ENCODE assay signal across 23 mouse cellular contexts in genomic region chr4:103395066-103395465, GRCm38 (mm10).
DNase-seq lines count a peak whose midpoint lies in the region; ATAC-seq and TF ChIP-seq lines count a peak whose summit lies in the region.
"Had no signal": no experiment of that assay in that cellular context is flagged by ENCODE, and none has a peak within 500 bp of the region (broad histone marks: within the 10 kb centered on the region; RNA-seq: fewer than 3 reads in every experiment).

No protein-coding gene starts in this region.

- H3K27me3 ChIP-seq in heart, embryonic 10.5 days (ENCODE audit: insufficient read depth, poor library complexity, severe bottlenecking): no peaks in the 10 kb centered on the region
- H3K27me3 ChIP-seq in liver, adult 2 months (ENCODE audit: control insufficient read depth, insufficient read depth, low read length): no peaks in the 10 kb centered on the region
- H3K27me3 ChIP-seq in liver, postnatal 0 days (ENCODE audit: insufficient read depth, low read length): no peaks in the 10 kb centered on the region
- H3K27me3 ChIP-seq in midbrain, embryonic 12.5 days: no peaks in the 10 kb centered on the region
- no peaks in the 10 kb centered on the region for H3K27me3 ChIP-seq in midbrain, embryonic 14.5 days (ENCODE audit: control insufficient read depth, insufficient read depth, low read length)
- H3K27me3 ChIP-seq: embryonic facial prominence, embryonic 12.5 days; forebrain, embryonic 13.5 days; forebrain, embryonic 15.5 days; Patski had no signal

- H3K79me2 ChIP-seq in liver, adult 2 months (ENCODE audit: control insufficient read depth, insufficient read depth, low read length): no peaks in the 10 kb centered on the region

- peak; percentile 68 for DNase-seq in heart, adult 11 months
- DNase-seq in heart, embryonic 10.5 days (ENCODE audit: low spot score): no peak
- peak; percentile 82 for DNase-seq in liver, adult 2 months (ENCODE audit: extremely low read depth, low read depth, low spot score)
- DNase-seq in liver, postnatal 0 days: no peak
- no peak for DNase-seq in midbrain, embryonic 14.5 days
- DNase-seq: adrenal gland, adult 8-10 months; adrenal gland, postnatal 14 days; adrenal gland, postnatal 36 days; B cell, adult 2 months; cerebellum, adult 11-12 months; cerebellum, adult 2 months; cerebellum, adult 9-10 months; cerebellum, postnatal 10 days; cerebellum, postnatal 25 days had no signal

- no peak for TF ChIP-seq EP300 in liver, postnatal 0 days (IDR thresholded peaks at IDR 0.05; ENCODE audit: low read depth)

- no peaks in the 10 kb centered on the region for H3K9me3 ChIP-seq in heart, embryonic 10.5 days
- H3K9me3 ChIP-seq in liver, postnatal 0 days (ENCODE audit: low read length): no peaks in the 10 kb centered on the region
- no peaks in the 10 kb centered on the region for H3K9me3 ChIP-seq in midbrain, embryonic 12.5 days
- H3K9me3 ChIP-seq in midbrain, embryonic 14.5 days (ENCODE audit: control insufficient read depth, low read length): no peaks in the 10 kb centered on the region
- H3K9me3 ChIP-seq: embryonic facial prominence, embryonic 10.5 days; embryonic facial prominence, embryonic 12.5 days; forebrain, embryonic 13.5 days; forebrain, embryonic 15.5 days had no signal

- H3K4me3 ChIP-seq in heart, embryonic 10.5 days: no peak overlapping the region
- H3K4me3 ChIP-seq in liver, adult 2 months (ENCODE audit: insufficient read depth, low read depth, low read length): no peak overlapping the region
- no peak overlapping the region for H3K4me3 ChIP-seq in liver, postnatal 0 days (ENCODE audit: low read depth, low read length)
- no peak overlapping the region for H3K4me3 ChIP-seq in midbrain, embryonic 12.5 days
- H3K4me3 ChIP-seq in midbrain, embryonic 14.5 days (replicated peaks; ENCODE audit: low read depth, low read length): no peak overlapping the region
- H3K4me3 ChIP-seq: embryonic facial prominence, embryonic 10.5 days; embryonic facial prominence, embryonic 12.5 days; forebrain, embryonic 13.5 days; forebrain, embryonic 15.5 days had no signal

- no peaks in the 10 kb centered on the region for H3K4me1 ChIP-seq in heart, embryonic 10.5 days
- H3K4me1 ChIP-seq in liver, adult 2 months (ENCODE audit: control insufficient read depth, insufficient read depth, low read length): peaks cover 16% of the 10 kb centered on the region; the same call in 1 of the 2 replicates
- H3K4me1 ChIP-seq in liver, postnatal 0 days (ENCODE audit: insufficient read depth): no peaks in the 10 kb centered on the region
- no peaks in the 10 kb centered on the region; the same call in 1 of the 2 replicates for H3K4me1 ChIP-seq in midbrain, embryonic 12.5 days
- no peaks in the 10 kb centered on the region for H3K4me1 ChIP-seq in midbrain, embryonic 14.5 days (ENCODE audit: control insufficient read depth, insufficient read depth, low read length)
- H3K4me1 ChIP-seq: embryonic facial prominence, embryonic 12.5 days; forebrain, embryonic 15.5 days had no signal

- no peak for TF ChIP-seq POLR2A in liver, adult 2 months (IDR thresholded peaks at IDR 0.05; ENCODE audit: extremely low read depth, insufficient read depth, low read length)

- H3K4me2 ChIP-seq in liver, postnatal 0 days (ENCODE audit: low read depth, low read length): no peak overlapping the region
- H3K4me2 ChIP-seq in midbrain, embryonic 12.5 days (replicated peaks): no peak overlapping the region
- no peak overlapping the region for H3K4me2 ChIP-seq in midbrain, embryonic 14.5 days (ENCODE audit: low read length)
- H3K4me2 ChIP-seq: embryonic facial prominence, embryonic 12.5 days; forebrain, embryonic 13.5 days; forebrain, embryonic 15.5 days had no signal

- H3K27ac ChIP-seq in heart, embryonic 10.5 days: no peak overlapping the region
- no peak overlapping the region for H3K27ac ChIP-seq in liver, adult 2 months (replicated peaks; ENCODE audit: insufficient read depth, low read depth, low read length)
- no peak overlapping the region for H3K27ac ChIP-seq in liver, postnatal 0 days (ENCODE audit: low read depth)
- 0 out of 2 replicates have a peak overlapping the region, but pooled peaks have one; percentile 15 for H3K27ac ChIP-seq in midbrain, embryonic 12.5 days (replicated peaks)
- no peak overlapping the region for H3K27ac ChIP-seq in midbrain, embryonic 14.5 days (replicated peaks; ENCODE audit: low read depth, low read length)
- H3K27ac ChIP-seq: embryonic facial prominence, embryonic 10.5 days; embryonic facial prominence, embryonic 12.5 days; forebrain, embryonic 13.5 days; forebrain, embryonic 15.5 days had no signal

- 85% methylated on average over 4 of the region's 4 CpGs for WGBS in heart, embryonic 10.5 days
- WGBS in liver, adult 2 months: 29% methylated on average over 4 of the region's 4 CpGs
- 86% methylated on average over 4 of the region's 4 CpGs for WGBS in liver, postnatal 0 days (ENCODE audit: insufficient replicate concordance)
- 84% methylated on average over 4 of the region's 4 CpGs for WGBS in midbrain, embryonic 12.5 days
- 86% methylated on average over 4 of the region's 4 CpGs for WGBS in midbrain, embryonic 14.5 days

- no peak for TF ChIP-seq CTCF in liver, adult 2 months (IDR thresholded peaks at IDR 0.05; ENCODE audit: low read depth, low read length)
- TF ChIP-seq CTCF in liver, postnatal 0 days (IDR thresholded peaks at IDR 0.05; ENCODE audit: low read depth): no peak

- ATAC-seq in liver, postnatal 0 days: no peak
- ATAC-seq in midbrain, embryonic 12.5 days (ENCODE audit: low FRiP score, low read depth): no peak
- ATAC-seq in midbrain, embryonic 14.5 days (ENCODE audit: low FRiP score, low TSS enrichment): no peak
- ATAC-seq: activated CD4-positive, CD25-positive, alpha-beta regulatory T cell, adult 4 months; CD4-positive, CD25-positive, alpha-beta regulatory T cell, adult 4 months; forebrain, embryonic 13.5 days; forebrain, embryonic 15.5 days; Patski had no signal

- no peak overlapping the region for H3K9ac ChIP-seq in liver, adult 2 months (ENCODE audit: low read depth, low read length)
- H3K9ac ChIP-seq in liver, postnatal 0 days (replicated peaks): no peak overlapping the region
- H3K9ac ChIP-seq in midbrain, embryonic 12.5 days (replicated peaks): no peak overlapping the region
- H3K9ac ChIP-seq in midbrain, embryonic 14.5 days (replicated peaks; ENCODE audit: low read length): no peak overlapping the region
- H3K9ac ChIP-seq: embryonic facial prominence, embryonic 12.5 days; forebrain, embryonic 13.5 days; forebrain, embryonic 15.5 days had no signal

- H3K36me3 ChIP-seq in heart, embryonic 10.5 days: no peaks in the 10 kb centered on the region
- H3K36me3 ChIP-seq in liver, adult 2 months (ENCODE audit: control insufficient read depth, insufficient read depth, low read length): no peaks in the 10 kb centered on the region
- H3K36me3 ChIP-seq in liver, postnatal 0 days (replicated peaks; ENCODE audit: insufficient read depth, low read length): no peaks in the 10 kb centered on the region
- H3K36me3 ChIP-seq in midbrain, embryonic 12.5 days: no peaks in the 10 kb centered on the region
- no peaks in the 10 kb centered on the region for H3K36me3 ChIP-seq in midbrain, embryonic 14.5 days (ENCODE audit: control insufficient read depth, insufficient read depth, low read length)
- H3K36me3 ChIP-seq: embryonic facial prominence, embryonic 10.5 days; embryonic facial prominence, embryonic 12.5 days; forebrain, embryonic 15.5 days; G1E had no signal

Comparison
In these comparisons a context has a peak if more than half of its experiments do, and no peak if none do; other contexts are left out.
1. DNase-seq: peak in heart, adult 11 months (single experiment) and liver, adult 2 months (single experiment); none in heart, embryonic 10.5 days (single experiment), liver, postnatal 0 days (single experiment) and midbrain, embryonic 14.5 days (single experiment).